Mouse (Mus musculus): ENCODE measurements at regions not wholly inside any gene's neighbourhood (a gene's known extent, or its start where the extent isn't known, plus 50 kb on each side); places are given as distances from the start of the nearest gene placed in this dataset.

GRCm38 (mm10) chr15:67283275-67283972 is 782.7 kb upstream of the Lrrc6 start:
- Histone ChIP-seq H3K4me3 (replicated peaks; ENCODE audit: insufficient read depth, low read depth, low read length) (no peak overlapping the region), H3K4me1 (ENCODE audit: control insufficient read depth, insufficient read depth, low read length) (no peaks in the 10 kb centered on the region), H3K27me3 (ENCODE audit: control insufficient read depth, insufficient read depth, low read length) (no peaks in the 10 kb centered on the region; the same call in 1 of the 2 replicates), H3K27ac (ENCODE audit: insufficient read depth, low read length) (no peak overlapping the region)
- no peak for TF ChIP-seq POLR2A (IDR thresholded peaks at IDR 0.05; ENCODE audit: borderline replicate concordance, insufficient read depth, low read length)
- no peak for TF ChIP-seq CTCF (IDR thresholded peaks at IDR 0.05; ENCODE audit: borderline replicate concordance, insufficient read depth, low read depth, low read length)
- no peak for DNase-seq
- 88% methylated on average over 3 of the region's 3 CpGs for WGBS

GRCm38 (mm10) chr15:67278869-67279268 is 778.2 kb upstream of the Lrrc6 start:
- WGBS = 60% methylated on average over 1 of the region's 1 CpGs
- Histone ChIP-seq H3K27me3 (ENCODE audit: control insufficient read depth, insufficient read depth, low read length) (no peaks in the 10 kb centered on the region), H3K27ac (ENCODE audit: insufficient read depth, low read length) (no peak overlapping the region), H3K4me3 (replicated peaks; ENCODE audit: insufficient read depth, low read depth, low read length) (no peak overlapping the region), H3K4me1 (ENCODE audit: control insufficient read depth, insufficient read depth, low read length) (no peaks in the 10 kb centered on the region)
- TF ChIP-seq POLR2A (IDR thresholded peaks at IDR 0.05; ENCODE audit: borderline replicate concordance, insufficient read depth, low read length) (no peak), CTCF (IDR thresholded peaks at IDR 0.05; ENCODE audit: borderline replicate concordance, insufficient read depth, low read depth, low read length) (no peak)
- no peak for DNase-seq

- no peak for DNase-seq
- Histone ChIP-seq H3K27ac (ENCODE audit: insufficient read depth, low read length) (no peak overlapping the region), H3K4me1 (ENCODE audit: control insufficient read depth, insufficient read depth, low read length) (no peaks in the 10 kb centered on the region), H3K4me3 (replicated peaks; ENCODE audit: insufficient read depth, low read depth, low read length) (no peak overlapping the region), H3K27me3 (ENCODE audit: control insufficient read depth, insufficient read depth, low read length) (no peaks in the 10 kb centered on the region)
- TF ChIP-seq CTCF (IDR thresholded peaks at IDR 0.05; ENCODE audit: borderline replicate concordance, insufficient read depth, low read depth, low read length) (no peak), POLR2A (IDR thresholded peaks at IDR 0.05; ENCODE audit: borderline replicate concordance, insufficient read depth, low read length) (no peak)
Observed at GRCm38 (mm10) chr15:67275058-67275457, 774.3 kb upstream of the Lrrc6 start.

GRCm38 (mm10) chr15:67272397-67272796 is 771.7 kb upstream of the Lrrc6 start:
- 91% methylated on average over 2 of the region's 2 CpGs for WGBS
- TF ChIP-seq POLR2A (IDR thresholded peaks at IDR 0.05; ENCODE audit: borderline replicate concordance, insufficient read depth, low read length) (no peak), CTCF (IDR thresholded peaks at IDR 0.05; ENCODE audit: borderline replicate concordance, insufficient read depth, low read depth, low read length) (no peak)

GRCm38 (mm10) chr15:67263723-67264122 is 763.0 kb upstream of the Lrrc6 start:
- DNase-seq = no peak
- WGBS = 81% methylated on average over 6 of the region's 6 CpGs
- Histone ChIP-seq H3K4me1 (ENCODE audit: control insufficient read depth, insufficient read depth, low read length) (no peaks in the 10 kb centered on the region), H3K4me3 (replicated peaks; ENCODE audit: insufficient read depth, low read depth, low read length) (no peak overlapping the region), H3K27ac (ENCODE audit: insufficient read depth, low read length) (no peak overlapping the region), H3K27me3 (ENCODE audit: control insufficient read depth, insufficient read depth, low read length) (no peaks in the 10 kb centered on the region)
- TF ChIP-seq CTCF (IDR thresholded peaks at IDR 0.05; ENCODE audit: borderline replicate concordance, insufficient read depth, low read depth, low read length) = no peak
- TF ChIP-seq POLR2A (IDR thresholded peaks at IDR 0.05; ENCODE audit: borderline replicate concordance, insufficient read depth, low read length) = no peak

More at GRCm38 (mm10) chr15:67272397-67272796, 771.7 kb upstream of the Lrrc6 start:
- Histone ChIP-seq H3K4me1 (ENCODE audit: control insufficient read depth, insufficient read depth, low read length) (no peaks in the 10 kb centered on the region), H3K27me3 (ENCODE audit: control insufficient read depth, insufficient read depth, low read length) (no peaks in the 10 kb centered on the region), H3K27ac (ENCODE audit: insufficient read depth, low read length) (no peak overlapping the region), H3K4me3 (replicated peaks; ENCODE audit: insufficient read depth, low read depth, low read length) (no peak overlapping the region)
- no peak for DNase-seq

GRCm38 (mm10) chr15:67263313-67263712 is 762.6 kb upstream of the Lrrc6 start:
- no peaks in the 10 kb centered on the region for H3K27me3 ChIP-seq (ENCODE audit: control insufficient read depth, insufficient read depth, low read length)

GRCm38 (mm10) chr15:67262269-67262668 is 761.6 kb upstream of the Lrrc6 start:
- TF ChIP-seq POLR2A (IDR thresholded peaks at IDR 0.05; ENCODE audit: borderline replicate concordance, insufficient read depth, low read length) (no peak), CTCF (IDR thresholded peaks at IDR 0.05; ENCODE audit: borderline replicate concordance, insufficient read depth, low read depth, low read length) (no peak)
- Histone ChIP-seq H3K27ac (ENCODE audit: insufficient read depth, low read length) (no peak overlapping the region), H3K4me1 (ENCODE audit: control insufficient read depth, insufficient read depth, low read length) (no peaks in the 10 kb centered on the region), H3K27me3 (ENCODE audit: control insufficient read depth, insufficient read depth, low read length) (no peaks in the 10 kb centered on the region), H3K4me3 (replicated peaks; ENCODE audit: insufficient read depth, low read depth, low read length) (no peak overlapping the region)
- 91% methylated on average over 2 of the region's 2 CpGs for WGBS
- no peak for DNase-seq

More at GRCm38 (mm10) chr15:67263313-67263712, 762.6 kb upstream of the Lrrc6 start:
- DNase-seq = no peak
- H3K27ac ChIP-seq (ENCODE audit: insufficient read depth, low read length) = no peak overlapping the region
- WGBS = 73% methylated on average over 2 of the region's 2 CpGs
- no peak overlapping the region for H3K4me3 ChIP-seq (replicated peaks; ENCODE audit: insufficient read depth, low read depth, low read length)
- no peaks in the 10 kb centered on the region for H3K4me1 ChIP-seq (ENCODE audit: control insufficient read depth, insufficient read depth, low read length)
- TF ChIP-seq POLR2A (IDR thresholded peaks at IDR 0.05; ENCODE audit: borderline replicate concordance, insufficient read depth, low read length) (no peak), CTCF (IDR thresholded peaks at IDR 0.05; ENCODE audit: borderline replicate concordance, insufficient read depth, low read depth, low read length) (no peak)

- no peaks in the 10 kb centered on the region; the same call in 1 of the 2 replicates for H3K27me3 ChIP-seq (ENCODE audit: control insufficient read depth, insufficient read depth, low read length)
- H3K27ac ChIP-seq (ENCODE audit: insufficient read depth, low read length) = no peak overlapping the region
- no peaks in the 10 kb centered on the region for H3K4me1 ChIP-seq (ENCODE audit: control insufficient read depth, insufficient read depth, low read length)
- TF ChIP-seq POLR2A (IDR thresholded peaks at IDR 0.05; ENCODE audit: borderline replicate concordance, insufficient read depth, low read length) = no peak
- TF ChIP-seq CTCF (IDR thresholded peaks at IDR 0.05; ENCODE audit: borderline replicate concordance, insufficient read depth, low read depth, low read length) = no peak
- no peak overlapping the region for H3K4me3 ChIP-seq (replicated peaks; ENCODE audit: insufficient read depth, low read depth, low read length)
- 90% methylated on average over 3 of the region's 3 CpGs for WGBS
- DNase-seq = no peak
Observed at GRCm38 (mm10) chr15:67260666-67261065, 760.0 kb upstream of the Lrrc6 start.
